8 mouse cellular contexts compared by ENCODE assay signal in the genomic region with DNA sequence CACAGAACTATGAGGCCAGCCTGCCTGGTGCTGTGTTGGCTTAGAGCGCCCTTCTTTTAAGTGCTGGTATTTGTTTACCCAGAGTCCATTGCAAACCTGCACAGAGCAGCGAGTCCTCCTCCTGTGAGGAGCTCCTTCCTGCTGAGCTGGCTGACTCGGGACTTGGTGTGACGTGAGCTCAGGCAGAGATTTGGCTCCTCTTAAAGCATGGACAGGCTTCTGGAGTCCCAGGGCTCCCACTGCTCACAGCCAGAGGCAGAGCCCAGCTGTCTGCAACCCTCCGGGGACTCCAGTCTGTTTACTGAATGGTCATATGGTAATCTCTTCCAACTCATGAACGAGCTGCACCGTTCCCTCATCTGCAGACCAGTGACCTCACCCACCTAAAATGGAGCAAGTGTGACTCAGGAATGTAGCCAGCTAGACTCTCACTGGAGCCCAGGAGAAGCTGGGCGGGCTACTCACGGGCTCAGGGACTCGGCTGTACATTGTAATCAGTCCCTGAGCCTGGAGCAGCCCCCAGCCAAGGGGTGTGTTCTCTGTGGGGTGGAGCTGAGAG.
A peak's percentile ranks its signal among the peaks of the same experiment; 100 is the strongest.
DNase-seq lines count a peak whose midpoint lies in the region; ATAC-seq lines count a peak whose summit lies in the region.

No protein-coding gene starts in this region.

- H3K9ac ChIP-seq in forebrain, embryonic 12.5 days: 0 out of 2 replicates have a peak overlapping the region, but pooled peaks have one; percentile 12
- no peak overlapping the region for H3K9ac ChIP-seq in midbrain, embryonic 11.5 days (ENCODE audit: low read length)

- H3K36me3 ChIP-seq in forebrain, embryonic 12.5 days (replicated peaks): no peaks in the 10 kb centered on the region
- no peaks in the 10 kb centered on the region for H3K36me3 ChIP-seq in midbrain, embryonic 11.5 days (ENCODE audit: control insufficient read depth, insufficient read depth, low read length)

- H3K4me2 ChIP-seq in forebrain, embryonic 12.5 days: peak overlapping the region; percentile 11; the same call in 1 of the 2 replicates
- no peak overlapping the region for H3K4me2 ChIP-seq in midbrain, embryonic 11.5 days

- H3K4me3 ChIP-seq in forebrain, embryonic 12.5 days (replicated peaks): no peak overlapping the region
- no peak overlapping the region for H3K4me3 ChIP-seq in midbrain, embryonic 11.5 days (ENCODE audit: low read depth, low read length)

- intact Hi-C loops in heart, postnatal 14 days (cut with DNase I): loop anchor here (5.0 kb wide), 1 partner anchor 42 kb away; no protein-coding TSS in a partner anchor

- peak; percentile 18; the same call in 1 of the 2 replicates for ATAC-seq in forebrain, embryonic 12.5 days (ENCODE audit: low FRiP score)
- ATAC-seq in midbrain, embryonic 11.5 days (ENCODE audit: low FRiP score): peak; percentile 73

- H3K27ac ChIP-seq in forebrain, embryonic 12.5 days: peak overlapping the region; percentile 42; the same call in 1 of the 2 replicates
- H3K27ac ChIP-seq in midbrain, embryonic 11.5 days (ENCODE audit: low read depth, low read length): no peak overlapping the region

- no peaks in the 10 kb centered on the region for H3K27me3 ChIP-seq in forebrain, embryonic 12.5 days
- H3K27me3 ChIP-seq in midbrain, embryonic 11.5 days (ENCODE audit: control insufficient read depth, insufficient read depth, low read length): no peaks in the 10 kb centered on the region

- peak; percentile 75 for DNase-seq in 3T3-L1 (ENCODE audit: low read depth, low spot score)
- peak; percentile 27 for DNase-seq in adrenal gland, postnatal 25 days
- DNase-seq in heart, postnatal 14 days: peak; percentile 73 to 75
- peak; percentile 32 to 47 for DNase-seq in kidney, postnatal 4 days
- peak; percentile 88 for DNase-seq in midbrain, embryonic 11.5 days (ENCODE audit: low spot score, missing footprints)
- peak; percentile 34 for DNase-seq in urinary bladder, adult 2 months (ENCODE audit: low spot score)
- no peak for DNase-seq in layer of hippocampus, postnatal 36 days

- no peaks in the 10 kb centered on the region for H3K9me3 ChIP-seq in forebrain, embryonic 12.5 days
- H3K9me3 ChIP-seq in midbrain, embryonic 11.5 days (ENCODE audit: control insufficient read depth, low read length): no peaks in the 10 kb centered on the region

- 18% methylated on average over 10 of the region's 10 CpGs for WGBS in forebrain, embryonic 12.5 days
- 15% methylated on average over 10 of the region's 10 CpGs for WGBS in midbrain, embryonic 11.5 days

- peaks cover 48% of the 10 kb centered on the region for H3K4me1 ChIP-seq in forebrain, embryonic 12.5 days
- H3K4me1 ChIP-seq in midbrain, embryonic 11.5 days (ENCODE audit: control insufficient read depth, insufficient read depth, low read length): peaks cover 25% of the 10 kb centered on the region

Comparison
In these comparisons a context has a peak if more than half of its experiments do, and no peak if none do; other contexts are left out.
1. DNase-seq: peak in 3T3-L1 (single experiment), adrenal gland, postnatal 25 days (single experiment), heart, postnatal 14 days (2 of 2), kidney, postnatal 4 days (2 of 2), midbrain, embryonic 11.5 days (single experiment) and urinary bladder, adult 2 months (single experiment); none in layer of hippocampus, postnatal 36 days (0 of 2).